Mouse (Mus musculus): ENCODE measurements around the gene Zzz3. TPM values are rescaled to one million over a fixed set of nuclear protein-coding genes. Genes with fewer than 3 reads are reported as not detected.
A peak's percentile ranks its signal among the peaks of the same experiment; 100 is the strongest.

The Zzz3 gene
- total and polyA plus RNA-seq, 2 experiments from 2014 or later = 21.0 to 29.4 TPM

GRCm38 (mm10) chr3:152397335-152397940 lies 2.2 kb downstream of the Zzz3 start:
- H3K4me3 ChIP-seq (ENCODE audit: low read depth, low read length) = peak overlapping the region; percentile 79
- DNase-seq (ENCODE audit: low spot score) = no peak
- peak overlapping the region; percentile 92; the same call in 1 of the 2 replicates for H3K9ac ChIP-seq (replicated peaks; ENCODE audit: low read length, poor library complexity, severe bottlenecking)
- H3K36me3 ChIP-seq (ENCODE audit: insufficient read depth, low read length) = no peaks in the 10 kb centered on the region
- H3K4me1 ChIP-seq (ENCODE audit: insufficient read depth, low read length) = peaks cover 7% of the 10 kb centered on the region; the same call in 1 of the 2 replicates
- H3K27ac ChIP-seq (ENCODE audit: low read depth, low read length) = peak overlapping the region; percentile 94; the same call in 1 of the 2 replicates
- peak; percentile 39; the same call in 1 of the 2 replicates for TF ChIP-seq CTCF (IDR thresholded peaks at IDR 0.05)
- no peaks in the 10 kb centered on the region for H3K9me3 ChIP-seq (ENCODE audit: low read length)
- no peak for ATAC-seq (ENCODE audit: low FRiP score)
- H3K27me3 ChIP-seq (ENCODE audit: insufficient read depth, low read length) = no peaks in the 10 kb centered on the region
- H3K4me2 ChIP-seq (ENCODE audit: low read depth, low read length, poor library complexity, severe bottlenecking) = peak overlapping the region; percentile 46
- 56% methylated on average over 9 of the region's 9 CpGs for WGBS

DNA sequence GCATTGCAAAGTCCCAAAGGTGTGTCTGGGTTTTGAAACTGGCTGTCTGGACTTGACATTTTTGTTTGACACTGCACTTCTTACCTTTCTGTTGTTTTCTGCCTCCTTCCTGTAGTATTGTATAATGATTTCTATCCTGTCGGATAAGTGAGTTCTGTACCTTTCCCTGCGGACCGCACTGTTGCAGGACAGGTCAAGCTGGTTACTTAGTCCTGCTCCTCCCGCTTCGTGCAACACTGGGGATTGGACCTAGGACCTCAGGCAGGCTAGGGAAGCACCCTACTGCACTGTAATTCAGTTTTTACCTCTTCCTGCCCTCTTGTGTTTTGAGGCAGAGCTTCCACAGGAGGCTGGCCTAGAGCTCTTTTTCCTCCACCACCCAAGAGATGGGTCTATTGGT lies 5.2 kb downstream of the Zzz3 start:
- Histone ChIP-seq H3K4me2 (ENCODE audit: low read depth, low read length, poor library complexity, severe bottlenecking) (no peak overlapping the region), H3K27ac (ENCODE audit: low read depth, low read length) (no peak overlapping the region), H3K9ac (replicated peaks; ENCODE audit: low read length, poor library complexity, severe bottlenecking) (no peak overlapping the region), H3K4me3 (ENCODE audit: low read depth, low read length) (no peak overlapping the region), H3K27me3 (ENCODE audit: insufficient read depth, low read length) (no peaks in the 10 kb centered on the region), H3K36me3 (ENCODE audit: insufficient read depth, low read length) (no peaks in the 10 kb centered on the region), H3K4me1 (ENCODE audit: insufficient read depth, low read length) (peaks cover 7% of the 10 kb centered on the region; the same call in 1 of the 2 replicates), H3K9me3 (ENCODE audit: low read length) (no peaks in the 10 kb centered on the region)
- no peak for TF ChIP-seq CTCF (IDR thresholded peaks at IDR 0.05)
- 92% methylated on average over 5 of the region's 5 CpGs for WGBS
- DNase-seq (ENCODE audit: low spot score) (no peak), ATAC-seq (ENCODE audit: low FRiP score) (no peak)

DNA sequence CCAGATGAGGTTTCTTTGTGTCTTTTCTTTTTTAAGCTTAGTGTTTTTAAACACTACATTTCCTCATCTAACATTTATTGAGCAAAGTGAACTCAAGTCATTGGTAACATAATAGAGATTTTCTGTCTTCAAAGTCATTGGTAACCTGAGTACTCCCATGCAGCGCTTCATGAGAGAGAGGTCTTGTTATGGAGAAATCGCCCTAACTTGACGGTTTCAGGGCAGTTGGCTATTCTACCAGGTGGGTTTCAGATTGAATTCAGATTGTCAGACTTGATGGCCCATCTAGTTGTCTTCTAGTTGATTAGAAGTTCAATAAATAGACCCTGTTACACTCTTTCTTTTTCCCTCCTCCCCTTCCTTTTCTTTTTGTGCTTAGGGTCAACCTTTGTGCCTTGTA lies 5.6 kb downstream of the Zzz3 start:
- DNase-seq (ENCODE audit: low spot score) (no peak), ATAC-seq (ENCODE audit: low FRiP score) (no peak)
- Histone ChIP-seq H3K27me3 (ENCODE audit: insufficient read depth, low read length) (no peaks in the 10 kb centered on the region), H3K4me1 (ENCODE audit: insufficient read depth, low read length) (peaks cover 7% of the 10 kb centered on the region; the same call in 1 of the 2 replicates), H3K4me2 (ENCODE audit: low read depth, low read length, poor library complexity, severe bottlenecking) (no peak overlapping the region), H3K27ac (ENCODE audit: low read depth, low read length) (no peak overlapping the region), H3K36me3 (ENCODE audit: insufficient read depth, low read length) (no peaks in the 10 kb centered on the region), H3K9ac (replicated peaks; ENCODE audit: low read length, poor library complexity, severe bottlenecking) (no peak overlapping the region), H3K4me3 (ENCODE audit: low read depth, low read length) (no peak overlapping the region), H3K9me3 (ENCODE audit: low read length) (no peaks in the 10 kb centered on the region)
- WGBS = 89% methylated on average over 3 of the region's 3 CpGs
- TF ChIP-seq CTCF (IDR thresholded peaks at IDR 0.05) = no peak

DNA sequence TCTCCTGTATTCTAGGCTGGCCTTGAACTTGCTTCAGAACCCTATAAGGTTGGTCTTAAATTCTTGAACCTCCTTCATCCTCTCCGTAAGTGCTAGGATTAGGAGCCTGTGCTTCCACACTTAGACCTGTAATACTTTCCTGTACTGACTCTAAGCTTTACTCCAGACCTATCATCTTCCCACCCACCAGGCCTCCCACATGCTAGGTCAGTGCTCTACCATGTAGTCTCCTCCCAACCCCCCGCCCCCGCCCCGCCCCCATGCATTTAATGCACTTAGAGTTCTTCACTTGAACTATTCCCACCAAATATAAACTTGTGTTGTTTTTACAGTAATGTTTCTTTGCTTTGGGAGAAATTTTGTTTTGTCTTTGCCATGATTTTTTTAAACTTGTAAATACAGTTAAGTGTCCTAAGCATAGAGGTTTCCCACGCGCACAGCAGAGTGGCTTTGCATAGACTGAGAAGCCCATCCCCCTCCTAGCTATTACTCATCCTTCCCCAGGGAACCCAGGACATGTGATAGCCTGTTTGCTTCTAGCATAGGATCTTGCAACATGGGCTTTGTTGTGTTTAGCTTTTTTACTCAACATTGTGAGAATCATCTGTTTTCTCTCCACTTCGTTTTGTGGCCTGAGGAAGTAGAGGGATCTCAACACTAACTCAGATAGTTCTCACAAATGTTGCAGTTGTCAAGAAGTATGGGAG lies 6.8 kb downstream of the Zzz3 start:
- no peak overlapping the region for H3K9ac ChIP-seq (replicated peaks; ENCODE audit: low read length, poor library complexity, severe bottlenecking)
- H3K36me3 ChIP-seq (ENCODE audit: insufficient read depth, low read length) = no peaks in the 10 kb centered on the region
- no peaks in the 10 kb centered on the region for H3K27me3 ChIP-seq (ENCODE audit: insufficient read depth, low read length)
- ATAC-seq (ENCODE audit: low FRiP score) (no peak), DNase-seq (ENCODE audit: low spot score) (peak; percentile 44)
- peaks cover 7% of the 10 kb centered on the region; the same call in 1 of the 2 replicates for H3K4me1 ChIP-seq (ENCODE audit: insufficient read depth, low read length)
- no peaks in the 10 kb centered on the region for H3K9me3 ChIP-seq (ENCODE audit: low read length)
- no peak for TF ChIP-seq CTCF (IDR thresholded peaks at IDR 0.05)
- 83% methylated on average over 7 of the region's 7 CpGs for WGBS
- no peak overlapping the region for H3K4me2 ChIP-seq (ENCODE audit: low read depth, low read length, poor library complexity, severe bottlenecking)
- no peak overlapping the region for H3K4me3 ChIP-seq (ENCODE audit: low read depth, low read length)
- no peak overlapping the region for H3K27ac ChIP-seq (ENCODE audit: low read depth, low read length)

GRCm38 (mm10) chr3:152402671-152403066 lies 7.4 kb downstream of the Zzz3 start:
- ATAC-seq (ENCODE audit: low FRiP score) (no peak), DNase-seq (ENCODE audit: low spot score) (no peak)
- H3K4me1 ChIP-seq (ENCODE audit: insufficient read depth, low read length) = peaks cover 2% of the 10 kb centered on the region; the same call in 1 of the 2 replicates
- no peaks in the 10 kb centered on the region for H3K36me3 ChIP-seq (ENCODE audit: insufficient read depth, low read length)
- H3K9ac ChIP-seq (replicated peaks; ENCODE audit: low read length, poor library complexity, severe bottlenecking) = no peak overlapping the region
- 98% methylated on average over 3 of the region's 3 CpGs for WGBS
- H3K4me2 ChIP-seq (ENCODE audit: low read depth, low read length, poor library complexity, severe bottlenecking) = no peak overlapping the region
- H3K27me3 ChIP-seq (ENCODE audit: insufficient read depth, low read length) = no peaks in the 10 kb centered on the region
- no peak overlapping the region for H3K27ac ChIP-seq (ENCODE audit: low read depth, low read length)
- H3K4me3 ChIP-seq (ENCODE audit: low read depth, low read length) = no peak overlapping the region
- H3K9me3 ChIP-seq (ENCODE audit: low read length) = no peaks in the 10 kb centered on the region
- no peak for TF ChIP-seq CTCF (IDR thresholded peaks at IDR 0.05)

DNA sequence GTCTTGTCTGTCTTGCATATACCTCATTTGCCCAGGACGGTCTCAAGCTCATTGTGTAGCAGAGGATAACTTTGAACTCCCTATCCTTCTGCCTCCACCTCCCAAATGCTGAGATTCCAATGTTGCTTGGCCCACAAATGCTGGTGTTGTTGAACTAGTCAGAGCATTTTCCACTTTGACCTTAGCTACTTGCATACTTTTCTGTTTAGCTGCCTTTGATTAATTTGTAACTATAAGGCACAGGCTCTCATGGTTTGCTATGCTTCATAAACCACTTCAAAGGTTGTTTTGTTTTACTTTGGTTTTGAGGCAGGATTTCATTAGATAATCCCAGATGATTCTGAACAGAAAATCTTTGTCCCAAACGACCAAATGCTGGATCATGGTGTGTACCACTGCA lies 8.6 kb downstream of the Zzz3 start:
- Histone ChIP-seq H3K27ac (ENCODE audit: low read depth, low read length) (no peak overlapping the region), H3K4me3 (ENCODE audit: low read depth, low read length) (no peak overlapping the region), H3K36me3 (ENCODE audit: insufficient read depth, low read length) (no peaks in the 10 kb centered on the region), H3K9me3 (ENCODE audit: low read length) (no peaks in the 10 kb centered on the region), H3K27me3 (ENCODE audit: insufficient read depth, low read length) (no peaks in the 10 kb centered on the region), H3K9ac (replicated peaks; ENCODE audit: low read length, poor library complexity, severe bottlenecking) (no peak overlapping the region), H3K4me1 (ENCODE audit: insufficient read depth, low read length) (no peaks in the 10 kb centered on the region), H3K4me2 (ENCODE audit: low read depth, low read length, poor library complexity, severe bottlenecking) (no peak overlapping the region)
- no peak for DNase-seq (ENCODE audit: low spot score)
- TF ChIP-seq CTCF (IDR thresholded peaks at IDR 0.05) = no peak
- WGBS = 67% methylated on average over 2 of the region's 2 CpGs
- no peak for ATAC-seq (ENCODE audit: low FRiP score)

Measured in midbrain, postnatal 0 days (tissue).